Comparison of ENCODE assay signal across 23 mouse cellular contexts in genomic region chr9:61091036-61091435, GRCm38 (mm10).
"Had no signal": no experiment of that assay in that cellular context is flagged by ENCODE, and none has a peak within 500 bp of the region (broad histone marks: within the 10 kb centered on the region; RNA-seq: fewer than 3 reads in every experiment).

No protein-coding gene starts in this region.

- H3K9ac ChIP-seq: liver, embryonic 13.5 days; midbrain, embryonic 13.5 days; neural tube, embryonic 13.5 days; stomach, embryonic 15.5 days had no signal

- H3K9me3 ChIP-seq: liver, embryonic 13.5 days; midbrain, embryonic 10.5 days; midbrain, embryonic 13.5 days; neural tube, embryonic 13.5 days; stomach, embryonic 15.5 days had no signal

- H3K27me3 ChIP-seq: liver, embryonic 13.5 days; stomach, embryonic 15.5 days had no signal

- H3K4me1 ChIP-seq: liver, embryonic 13.5 days; megakaryocyte, embryonic 14.5 days; midbrain, embryonic 13.5 days; stomach, embryonic 15.5 days had no signal

- H3K36me3 ChIP-seq: liver, embryonic 13.5 days; midbrain, embryonic 10.5 days; midbrain, embryonic 13.5 days; neural tube, embryonic 13.5 days; stomach, embryonic 15.5 days had no signal

- H3K4me3 ChIP-seq: layer of hippocampus, adult 2 months; left cerebral cortex, adult 2 months; liver, embryonic 13.5 days; megakaryocyte, embryonic 14.5 days; midbrain, embryonic 10.5 days; midbrain, embryonic 13.5 days; myocyte; neural tube, embryonic 13.5 days; stomach, embryonic 15.5 days had no signal

- H3K4me2 ChIP-seq: liver, embryonic 13.5 days; midbrain, embryonic 13.5 days; neural tube, embryonic 13.5 days; stomach, embryonic 15.5 days had no signal

- ATAC-seq: midbrain, embryonic 13.5 days; midbrain, embryonic 16.5 days had no signal

- H3K27ac ChIP-seq: kidney, postnatal 0 days; layer of hippocampus, adult 2 months; left cerebral cortex, adult 2 months; liver, embryonic 13.5 days; macrophage; midbrain, embryonic 10.5 days; midbrain, embryonic 13.5 days; neural tube, embryonic 13.5 days; stomach, embryonic 15.5 days had no signal

- DNase-seq: kidney, adult 2 months; kidney, postnatal 25 days; layer of hippocampus, adult 9-11 months; layer of hippocampus, postnatal 36 days; liver, embryonic 13.5 days; lung, adult 2 months; retina, postnatal 1 day; right cerebral cortex, postnatal 25 days; spleen, adult 18-20 months; thymus, adult 2 months; thymus, postnatal 14 days; thymus, postnatal 4 days had no signal
